Mouse (Mus musculus): Measurements from ENCODE around the gene Pcnx3.

Gene Pcnx3

GRCm38 (mm10) chr19:5684985-5685384, 3.7 kb downstream of the Pcnx3 start:
- in situ Hi-C loops (cut with MboI, MseI): no loop called here

GRCm38 (mm10) chr19:5684236-5684635, 4.5 kb downstream of the Pcnx3 start:
- in situ Hi-C loops (cut with MboI, MseI): no loop called here

- in situ Hi-C loops (cut with MboI, MseI): no loop called here
These were observed 8.3 kb downstream of the Pcnx3 start for GRCm38 (mm10) chr19:5680432-5680831.

- in situ Hi-C loops (cut with MboI, MseI): no loop called here
These were observed 20.3 kb downstream of the Pcnx3 start for GRCm38 (mm10) chr19:5668372-5668771.

- in situ Hi-C loops (cut with MboI, MseI): no loop called here
These were observed 22.3 kb downstream of the Pcnx3 start for GRCm38 (mm10) chr19:5666386-5666785.

- in situ Hi-C loops (cut with MboI, MseI): no loop called here
These were observed 23.2 kb downstream of the Pcnx3 start for GRCm38 (mm10) chr19:5665465-5665864.

GRCm38 (mm10) chr19:5664669-5665257, 23.9 kb downstream of the Pcnx3 start:
- in situ Hi-C loops (cut with MboI, MseI): loop anchor here (5.0 kb wide), 1 partner anchor 72 kb away; no protein-coding TSS in a partner anchor

GRCm38 (mm10) chr19:5662981-5663913, 25.5 kb downstream of the Pcnx3 start, which contains the start of gene Sipa1:
TSS of gene Sipa1 (minus strand) at chr19:5663707.
- in situ Hi-C loops (cut with MboI, MseI): loop anchor here (5.0 kb wide), 1 partner anchor 71 kb away; no protein-coding TSS in a partner anchor

GRCm38 (mm10) chr19:5662310-5662709, 26.4 kb downstream of the Pcnx3 start:
- in situ Hi-C loops (cut with MboI, MseI): loop anchor here (5.0 kb wide), 1 partner anchor 70 kb away; no protein-coding TSS in a partner anchor

GRCm38 (mm10) chr19:5660942-5661751, 27.6 kb downstream of the Pcnx3 start:
- in situ Hi-C loops (cut with MboI, MseI): loop anchor here (5.0 kb wide), 1 partner anchor 69 kb away; no protein-coding TSS in a partner anchor

- in situ Hi-C loops (cut with MboI, MseI): no loop called here
These were observed 33.9 kb downstream of the Pcnx3 start for GRCm38 (mm10) chr19:5654720-5655298.

- in situ Hi-C loops (cut with MboI, MseI): no loop called here
These were observed 34.6 kb downstream of the Pcnx3 start for GRCm38 (mm10) chr19:5653969-5654719.

- in situ Hi-C loops (cut with MboI, MseI): no loop called here
These were observed 36.1 kb downstream of the Pcnx3 start for GRCm38 (mm10) chr19:5652570-5652969.

GRCm38 (mm10) chr19:5651502-5652274, 37.0 kb downstream of the Pcnx3 start:
- in situ Hi-C loops (cut with MboI, MseI): no loop called here

- in situ Hi-C loops (cut with MboI, MseI): no loop called here
These were observed 39.4 kb downstream of the Pcnx3 start for GRCm38 (mm10) chr19:5649298-5649741.

- in situ Hi-C loops (cut with MboI, MseI): no loop called here
These were observed 40.1 kb downstream of the Pcnx3 start for GRCm38 (mm10) chr19:5648401-5649297.

- in situ Hi-C loops (cut with MboI, MseI): no loop called here
These were observed 40.9 kb downstream of the Pcnx3 start for GRCm38 (mm10) chr19:5647791-5648190.

GRCm38 (mm10) chr19:5646731-5647330, 41.9 kb downstream of the Pcnx3 start:
- in situ Hi-C loops (cut with MboI, MseI): no loop called here
